Comparison of ENCODE assay signal across 8 mouse cellular contexts in genomic region chr11:80477341-80478199, GRCm38 (mm10). TPM values are rescaled to one million over a fixed set of nuclear protein-coding genes. Genes with fewer than 3 reads are reported as not detected.
DNase-seq lines count a peak whose midpoint lies in the region; ATAC-seq and TF ChIP-seq lines count a peak whose summit lies in the region.

No protein-coding gene starts in this region.

- no peak for TF ChIP-seq POLR2A in MEL (IDR thresholded peaks at IDR 0.05; ENCODE audit: control insufficient read depth in 1 of 2, insufficient read depth in 1 of 2, low read depth in 1 of 2, low read length in 2 of 2, poor library complexity in 1 of 2)

- H3K4me2 ChIP-seq in embryonic facial prominence, embryonic 12.5 days (replicated peaks), result peak overlapping the region; percentile 80
- peak overlapping the region; percentile 100 for H3K4me2 ChIP-seq in intestine, embryonic 15.5 days (replicated peaks)

- no peak for TF ChIP-seq EP300 in MEL (IDR thresholded peaks at IDR 0.05; ENCODE audit: low read depth in 1 of 2, low read length in 2 of 2)

- H3K36me3 ChIP-seq in heart, embryonic 10.5 days, result peaks cover 22% of the 10 kb centered on the region
- H3K36me3 ChIP-seq in MEL (ENCODE audit: control insufficient read depth in 1 of 2, insufficient read depth in 2 of 2, low read length in 2 of 2), result peaks cover 0 to 10% of the 10 kb centered on the region in 2 experiments; a peak in 2 of 4 replicates
- peaks cover 20% of the 10 kb centered on the region; the same call in 1 of the 2 replicates for H3K36me3 ChIP-seq in embryonic facial prominence, embryonic 12.5 days
- 0 out of 2 replicates have a peak, but pooled peaks cover 4% of the 10 kb centered on the region for H3K36me3 ChIP-seq in intestine, embryonic 15.5 days

- H3K4me3 ChIP-seq in heart, embryonic 10.5 days, result peak overlapping the region; percentile 76
- peak overlapping the region; percentile 68 to 73 for H3K4me3 ChIP-seq in MEL (ENCODE audit: control insufficient read depth in 1 of 2, insufficient read depth in 1 of 2, low read depth in 2 of 2, low read length in 2 of 2)
- peak overlapping the region; percentile 72 for H3K4me3 ChIP-seq in embryonic facial prominence, embryonic 12.5 days
- H3K4me3 ChIP-seq in intestine, embryonic 15.5 days (replicated peaks), result peak overlapping the region; percentile 74

- peak overlapping the region; percentile 81 for H3K9ac ChIP-seq in MEL (ENCODE audit: control insufficient read depth, low read depth, low read length, poor library complexity, severe bottlenecking)
- H3K9ac ChIP-seq in embryonic facial prominence, embryonic 12.5 days, result peak overlapping the region; percentile 66
- peak overlapping the region; percentile 71 for H3K9ac ChIP-seq in intestine, embryonic 15.5 days

- H3K4me1 ChIP-seq in heart, embryonic 10.5 days, result peaks cover 27% of the 10 kb centered on the region
- peaks cover 0 to 17% of the 10 kb centered on the region in 2 experiments; a peak in 1 of 4 replicates for H3K4me1 ChIP-seq in MEL (ENCODE audit: control insufficient read depth in 1 of 2, insufficient read depth in 2 of 2, low read length in 2 of 2)
- peaks cover 33% of the 10 kb centered on the region for H3K4me1 ChIP-seq in embryonic facial prominence, embryonic 12.5 days
- peaks cover 11% of the 10 kb centered on the region for H3K4me1 ChIP-seq in intestine, embryonic 15.5 days (replicated peaks)

- H3K27ac ChIP-seq in heart, embryonic 10.5 days, result peak overlapping the region; percentile 87
- H3K27ac ChIP-seq in MEL (ENCODE audit: control insufficient read depth, low read depth, low read length), result no peak overlapping the region
- H3K27ac ChIP-seq in embryonic facial prominence, embryonic 12.5 days, result peak overlapping the region; percentile 82
- peak overlapping the region; percentile 72 for H3K27ac ChIP-seq in intestine, embryonic 15.5 days

- H3K79me2 ChIP-seq in MEL (ENCODE audit: control insufficient read depth, insufficient read depth, low read length, poor library complexity), result peaks cover 2% of the 10 kb centered on the region; the same call in 1 of the 2 replicates

- no peak for TF ChIP-seq CTCF in MEL (IDR thresholded peaks at IDR 0.05 in 2 of 3, conservative IDR thresholded peaks at IDR 0.05 in 1 of 3; ENCODE audit: control insufficient read depth in 1 of 3, insufficient read depth in 1 of 3, low read depth in 2 of 3, low read length in 3 of 3, poor library complexity in 1 of 3, severe bottlenecking in 1 of 3)

- TF ChIP-seq RAD21 in MEL (IDR thresholded peaks at IDR 0.05; ENCODE audit: low read depth, low read length), result no peak

- DNase-seq in heart, embryonic 10.5 days (ENCODE audit: low spot score), result no peak
- DNase-seq in heart, adult 8-10 months (ENCODE audit: low spot score), result no peak
- peak; percentile 43 for DNase-seq in MEL (ENCODE audit: low read depth, low spot score)
- DNase-seq in lung, postnatal 10 days, result peak; percentile 30
- peak; percentile 42 for DNase-seq in testis, postnatal 14 days (ENCODE audit: low spot score)

- H3K27me3 ChIP-seq in heart, embryonic 10.5 days (ENCODE audit: insufficient read depth, poor library complexity, severe bottlenecking), result peaks cover 22% of the 10 kb centered on the region
- H3K27me3 ChIP-seq in MEL (ENCODE audit: control insufficient read depth in 1 of 2, insufficient read depth in 2 of 2, low read length in 2 of 2), result no peaks in the 10 kb centered on the region
- H3K27me3 ChIP-seq in embryonic facial prominence, embryonic 12.5 days, result peaks cover 6% of the 10 kb centered on the region; the same call in 1 of the 2 replicates
- 0 out of 2 replicates have a peak, but pooled peaks cover 2% of the 10 kb centered on the region for H3K27me3 ChIP-seq in intestine, embryonic 15.5 days (replicated peaks)

- 15% methylated on average over 55 of the region's 55 CpGs for WGBS in heart, embryonic 10.5 days
- WGBS in embryonic facial prominence, embryonic 12.5 days, result 14% methylated on average over 55 of the region's 55 CpGs
- 16% methylated on average over 53 of the region's 55 CpGs for WGBS in intestine, embryonic 15.5 days

- no peaks in the 10 kb centered on the region for H3K9me3 ChIP-seq in heart, embryonic 10.5 days
- H3K9me3 ChIP-seq in MEL (replicated peaks; ENCODE audit: insufficient read depth, low read length), result no peaks in the 10 kb centered on the region
- H3K9me3 ChIP-seq in embryonic facial prominence, embryonic 12.5 days, result no peaks in the 10 kb centered on the region
- H3K9me3 ChIP-seq in intestine, embryonic 15.5 days, result no peaks in the 10 kb centered on the region

- no peak for ATAC-seq in embryonic facial prominence, embryonic 12.5 days (ENCODE audit: insufficient number of reproducible peaks, insufficient read depth, low FRiP score, low TSS enrichment)
- ATAC-seq in intestine, embryonic 15.5 days, result no peak; the same call in 1 of the 2 replicates
- no peak; the same call in 1 of the 2 replicates for ATAC-seq in monocyte, adult 5-6 weeks (replicated peaks; ENCODE audit: insufficient number of reproducible peaks, low FRiP score, low TSS enrichment, poor library complexity, severe bottlenecking)

TF ChIP-seq in MEL, 35 proteins besides CTCF, POLR2A, EP300 and RAD21:
- TF ChIP-seq MAX (IDR thresholded peaks at IDR 0.05; ENCODE audit: low read length) (no peak), MAZ (IDR thresholded peaks at IDR 0.05; ENCODE audit: low read depth, low read length) (no peak; the same call in 1 of the 2 replicates)
TF ChIP-seq in MEL: peak in this region for 0.

RNA-seq across cellular contexts. Expression of gene Cdk5r1, which starts 0.7 kb away (rescaled TPM):
- 0.34 and 0.72 TPM in 2 replicates for polyA plus RNA-seq in heart, embryonic 10.5 days (2016; fragmentation: Nextera tagmentation; extraction: Ambion mirVana)
- 1 to 10 TPM in 2 of 4 experiments, under 1 TPM in 2; 0.85 to 4.1 (median 1.4) TPM for total RNA-seq in heart, adult 8-10 months (2022)
- total RNA-seq in MEL (2012; rRNA removed), result 0.88 and 1.2 TPM in 2 replicates
- polyA plus RNA-seq in MEL (2012; ENCODE audit: insufficient read depth in 1 of 2, insufficient read length in 2 of 2, low read depth in 1 of 2, low replicate concordance in 2 of 2, missing spikeins in 1 of 2), result 1 to 10 TPM in 1 of 2 experiments, not detected in 1; 1.1 TPM
- 9.4 TPM in 2 replicates for polyA plus RNA-seq in embryonic facial prominence, embryonic 12.5 days (2016; fragmentation: Nextera tagmentation; extraction: Ambion mirVana)
- 1.4 and 1.8 TPM in 2 replicates for polyA plus RNA-seq in intestine, embryonic 15.5 days (2015; fragmentation: Nextera tagmentation; extraction: Ambion mirVana)
- 0.49 to 3.8 TPM (median 2.4 TPM) in 3 replicates for total RNA-seq in monocyte, adult 5-6 weeks (2017)

RNA-seq across cellular contexts. Expression of gene Psmd11, which starts 49.2 kb away (rescaled TPM):
- polyA plus RNA-seq in heart, embryonic 10.5 days (2016; fragmentation: Nextera tagmentation; extraction: Ambion mirVana), result 248 and 309 TPM in 2 replicates
- total RNA-seq in heart, adult 8-10 months (2022), result 100 to 1,000 TPM in 3 of 4 experiments, 10 to 100 TPM in 1; 99.6 to 118 (median 111) TPM
- total RNA-seq in MEL (2012; rRNA removed), result 110 and 153 TPM in 2 replicates
- polyA plus RNA-seq in MEL (2012; ENCODE audit: insufficient read depth in 1 of 2, insufficient read length in 2 of 2, low read depth in 1 of 2, low replicate concordance in 2 of 2, missing spikeins in 1 of 2), result 100 to 1,000 TPM; 184 to 324 TPM
- polyA plus RNA-seq in embryonic facial prominence, embryonic 12.5 days (2016; fragmentation: Nextera tagmentation; extraction: Ambion mirVana), result 320 and 333 TPM in 2 replicates
- polyA plus RNA-seq in intestine, embryonic 15.5 days (2015; fragmentation: Nextera tagmentation; extraction: Ambion mirVana), result 269 and 297 TPM in 2 replicates
- 47.1 to 87.8 TPM (median 55.9 TPM) in 3 replicates for total RNA-seq in monocyte, adult 5-6 weeks (2017)

Comparison
In these comparisons a context has a peak if more than half of its experiments do, and no peak if none do; other contexts are left out.
1. DNase-seq: peak in MEL (single experiment), lung, postnatal 10 days (single experiment) and testis, postnatal 14 days (single experiment); none in heart, embryonic 10.5 days (single experiment) and heart, adult 8-10 months (single experiment).
2. Peak in every context shown above with its lines, with median percentiles within 50 percentile points of each other: H3K4me3 ChIP-seq and H3K9ac ChIP-seq.